In genomic region chr7:143006097-143006755, GRCm38 (mm10) we compare ENCODE assay signal across 9 mouse cellular contexts. TPM values are rescaled to one million over a fixed set of nuclear protein-coding genes. Genes with fewer than 3 reads are reported as not detected.
DNase-seq lines count a peak whose midpoint lies in the region; ATAC-seq lines count a peak whose summit lies in the region.
"Had no signal": no experiment of that assay in that cellular context is flagged by ENCODE, and none has a peak within 500 bp of the region (broad histone marks: within the 10 kb centered on the region; RNA-seq: fewer than 3 reads in every experiment).

No protein-coding gene starts in this region.

- no peak for DNase-seq in hindbrain, embryonic 10.5 days (ENCODE audit: low spot score)
- no peak for DNase-seq in hindbrain, embryonic 11.5 days (ENCODE audit: low spot score)
- DNase-seq in R1 (ENCODE audit: low read depth, low spot score), result peak; percentile 87
- DNase-seq in limb, embryonic 10.5 days (ENCODE audit: low spot score), result no peak
- peak; percentile 72 to 79 for DNase-seq in spleen, postnatal 10 days (ENCODE audit: low spot score in 2 of 2)
- no peak for DNase-seq in layer of hippocampus, postnatal 10 days (ENCODE audit: low spot score in 2 of 2)
- no peak for DNase-seq in cerebellum, postnatal 25 days
- no peak for DNase-seq in cerebellum, postnatal 14 days

- peak overlapping the region; percentile 79 for H3K27ac ChIP-seq in hindbrain, embryonic 10.5 days
- no peak overlapping the region for H3K27ac ChIP-seq in hindbrain, embryonic 11.5 days (ENCODE audit: low read depth, low read length)
- peak overlapping the region; percentile 96 for H3K27ac ChIP-seq in limb, embryonic 10.5 days

- WGBS in hindbrain, embryonic 10.5 days, result 76% methylated on average over 2 of the region's 2 CpGs
- WGBS in hindbrain, embryonic 11.5 days, result 78% methylated on average over 2 of the region's 2 CpGs
- WGBS in limb, embryonic 10.5 days, result 79% methylated on average over 2 of the region's 2 CpGs

- no peaks in the 10 kb centered on the region for H3K9me3 ChIP-seq in hindbrain, embryonic 10.5 days
- H3K9me3 ChIP-seq in hindbrain, embryonic 11.5 days (ENCODE audit: control insufficient read depth, low read length), result no peaks in the 10 kb centered on the region
- no peaks in the 10 kb centered on the region for H3K9me3 ChIP-seq in limb, embryonic 10.5 days (replicated peaks)

- peaks cover 42% of the 10 kb centered on the region for H3K4me1 ChIP-seq in hindbrain, embryonic 10.5 days (replicated peaks)
- no peaks in the 10 kb centered on the region; the same call in 1 of the 2 replicates for H3K4me1 ChIP-seq in hindbrain, embryonic 11.5 days (replicated peaks; ENCODE audit: control insufficient read depth, insufficient read depth, low read length)
- H3K4me1 ChIP-seq in limb, embryonic 10.5 days, result peaks cover 71% of the 10 kb centered on the region

- H3K4me3 ChIP-seq in hindbrain, embryonic 10.5 days, result peak overlapping the region; percentile 23
- H3K4me3 ChIP-seq in hindbrain, embryonic 11.5 days (ENCODE audit: low read depth, low read length), result no peak overlapping the region
- H3K4me3 ChIP-seq in limb, embryonic 10.5 days, result peak overlapping the region; percentile 8; the same call in 1 of the 2 replicates

- no peak overlapping the region for H3K4me2 ChIP-seq in hindbrain, embryonic 11.5 days (replicated peaks; ENCODE audit: low read depth, low read length)

- no peak overlapping the region for H3K9ac ChIP-seq in hindbrain, embryonic 11.5 days (ENCODE audit: low read depth, low read length)

- no peaks in the 10 kb centered on the region for H3K27me3 ChIP-seq in hindbrain, embryonic 10.5 days (ENCODE audit: insufficient read depth, poor library complexity, severe bottlenecking)
- H3K27me3 ChIP-seq in hindbrain, embryonic 11.5 days (ENCODE audit: control insufficient read depth, insufficient read depth, low read length), result no peaks in the 10 kb centered on the region
- no peaks in the 10 kb centered on the region for H3K27me3 ChIP-seq in limb, embryonic 10.5 days (ENCODE audit: low read depth, poor library complexity, severe bottlenecking)

- H3K36me3 ChIP-seq in hindbrain, embryonic 10.5 days, result no peaks in the 10 kb centered on the region
- H3K36me3 ChIP-seq in hindbrain, embryonic 11.5 days (ENCODE audit: control insufficient read depth, insufficient read depth, low read length), result no peaks in the 10 kb centered on the region
- no peaks in the 10 kb centered on the region for H3K36me3 ChIP-seq in limb, embryonic 10.5 days

- ATAC-seq in hindbrain, embryonic 11.5 days (ENCODE audit: low FRiP score), result no peak

RNA-seq across cellular contexts. Expression of gene Tspan32, which starts 1.4 kb away (rescaled TPM):
- 5.2 and 6.1 TPM in 2 replicates for polyA plus RNA-seq in hindbrain, embryonic 10.5 days (2016; fragmentation: Nextera tagmentation; extraction: Ambion mirVana)
- 5.8 and 8.3 TPM in 2 replicates for polyA plus RNA-seq in hindbrain, embryonic 11.5 days (2014; fragmentation: Nextera tagmentation; extraction: Ambion mirVana)
- 5.5 TPM in 2 replicates for polyA plus RNA-seq in limb, embryonic 10.5 days (2016; fragmentation: Nextera tagmentation; extraction: Ambion mirVana)
- total RNA-seq in layer of hippocampus, postnatal 10 days (2021), result not detected

RNA-seq across cellular contexts. Expression of gene Ascl2, which starts 37.2 kb away (rescaled TPM):
- polyA plus RNA-seq in hindbrain, embryonic 10.5 days (2016; fragmentation: Nextera tagmentation; extraction: Ambion mirVana), result 0.46 and 0.78 TPM in 2 replicates
- polyA plus RNA-seq in hindbrain, embryonic 11.5 days (2014; fragmentation: Nextera tagmentation; extraction: Ambion mirVana), result 0.27 and 0.34 TPM in 2 replicates
- polyA plus RNA-seq in limb, embryonic 10.5 days (2016; fragmentation: Nextera tagmentation; extraction: Ambion mirVana), result 0.26 and 0.40 TPM in 2 replicates
- total RNA-seq in layer of hippocampus, postnatal 10 days (2021), result under 1 TPM; 0.27 to 0.32 TPM
- total RNA-seq: midbrain, postnatal 0 days had no signal

RNA-seq across cellular contexts. Expression of gene Cd81, which starts 46.3 kb away (rescaled TPM):
- 238 and 265 TPM in 2 replicates for polyA plus RNA-seq in hindbrain, embryonic 10.5 days (2016; fragmentation: Nextera tagmentation; extraction: Ambion mirVana)
- 263 and 264 TPM in 2 replicates for polyA plus RNA-seq in hindbrain, embryonic 11.5 days (2014; fragmentation: Nextera tagmentation; extraction: Ambion mirVana)
- polyA plus RNA-seq in limb, embryonic 10.5 days (2016; fragmentation: Nextera tagmentation; extraction: Ambion mirVana), result 267 and 310 TPM in 2 replicates
- total RNA-seq in layer of hippocampus, postnatal 10 days (2021), result 100 to 1,000 TPM; 395 to 401 TPM

Comparison
In these comparisons a context has a peak if more than half of its experiments do, and no peak if none do; other contexts are left out.
1. DNase-seq: peak in R1 (single experiment) and spleen, postnatal 10 days (2 of 2); none in hindbrain, embryonic 10.5 days (single experiment), hindbrain, embryonic 11.5 days (single experiment), limb, embryonic 10.5 days (single experiment), layer of hippocampus, postnatal 10 days (0 of 2), cerebellum, postnatal 25 days (0 of 2) and cerebellum, postnatal 14 days (0 of 2).